Mouse (Mus musculus) bone marrow, adult 2 months (tissue): ENCODE data around the gene Car12. TPM values are rescaled to one million over a fixed set of nuclear protein-coding genes. Genes with fewer than 3 reads are reported as not detected.
A peak's percentile ranks its signal among the peaks of the same experiment; 100 is the strongest.
"Not testable (repeated sequence)": the region's sequence is repeated elsewhere in the genome, so short reads cannot be mapped to it uniquely, and the experiment has no call there.

Experiments
- H3K27ac ChIP-seq: fragments of 200-500 bp; 2 replicates; pipeline ENCODE4 v1.5.1; 2012; ENCODE audit warnings: low read depth, mild to moderate bottlenecking, control low read depth, inconsistent platforms, low read length; ENCODE audit not compliant: control insufficient read depth, poor library complexity, insufficient read depth
- H3K4me1 ChIP-seq: fragments of 200-500 bp; 2 replicates; pipeline ENCODE4 v1.6.1; 2011; ENCODE audit warnings: low read length; ENCODE audit not compliant: control insufficient read depth, insufficient read depth
- H3K4me3 ChIP-seq: fragments of 200-500 bp; replicated peaks from 2 replicates; pipeline ENCODE3; 2011; ENCODE audit warnings: mild to moderate bottlenecking, low read depth, low read length, control low read depth; ENCODE audit not compliant: control insufficient read depth
- CTCF ChIP-seq: fragments of 200-500 bp; IDR thresholded peaks from 2 replicates; pipeline ENCODE4 v1.5.1; 2011; ENCODE audit warnings: low read length, control low read depth; ENCODE audit not compliant: control insufficient read depth, insufficient read depth
- POLR2A ChIP-seq: fragments of 200-500 bp; IDR thresholded peaks from 2 replicates; pipeline ENCODE4 v1.6.1; 2011; ENCODE audit warnings: low read depth, mild to moderate bottlenecking, control low read depth, low read length, borderline replicate concordance; ENCODE audit not compliant: control insufficient read depth
- WGBS: fragments of 180-500 bp; shearing (Covaris S2); methylation state at CpG from one replicate; pipeline ENCODE4 v1.1.7; 2018; 5-methylcytosine and 5-hydroxymethylcytosine counted together
- polyA plus RNA-seq: library from polyadenylated mRNA; stranded (reverse); fragments of >200 nt; gene quantifications from 2 replicates; pipeline ENCODE4 v1.2.4, GENCODE M21; 2011; ENCODE audit warnings: low replicate concordance; ENCODE audit not compliant: missing spikeins, insufficient read depth, insufficient read length

Gene Car12
- polyA plus RNA-seq, 1 experiment, result 0.95 TPM

- no peak for TF ChIP-seq CTCF
- no peak for TF ChIP-seq POLR2A
- 76% methylated on average over 6 of the region's 6 CpGs for WGBS
- Histone ChIP-seq H3K27ac (no peak overlapping the region), H3K4me1 (no peaks in the 10 kb centered on the region), H3K4me3 (no peak overlapping the region)
Observed at GRCm38 (mm10) chr9:66752849-66753248, 39.4 kb downstream of the Car12 start.

GRCm38 (mm10) chr9:66760991-66761390 is 47.5 kb downstream of the Car12 start:
- TF ChIP-seq CTCF, result no peak
- WGBS, result 56% methylated on average over 1 of the region's 1 CpGs
- Histone ChIP-seq H3K4me3 (no peak overlapping the region), H3K27ac (no peak overlapping the region), H3K4me1 (no peaks in the 10 kb centered on the region)

GRCm38 (mm10) chr9:66768721-66769120 is 55.2 kb downstream of the Car12 start:
- TF ChIP-seq POLR2A (no peak), CTCF (no peak)
- H3K4me1 ChIP-seq, result no peaks in the 10 kb centered on the region
- H3K4me3 ChIP-seq, result no peak overlapping the region
- no peak overlapping the region for H3K27ac ChIP-seq
- 81% methylated on average over 1 of the region's 1 CpGs for WGBS

- H3K27ac ChIP-seq, result no peak overlapping the region
- no peak overlapping the region for H3K4me3 ChIP-seq
- no peaks in the 10 kb centered on the region for H3K4me1 ChIP-seq
- 63% methylated on average over 3 of the region's 3 CpGs for WGBS
- TF ChIP-seq POLR2A (no peak), CTCF (no peak)
Observed at GRCm38 (mm10) chr9:66769275-66769674, 55.8 kb downstream of the Car12 start.

- Histone ChIP-seq H3K4me1 (no peaks in the 10 kb centered on the region), H3K4me3 (no peak overlapping the region), H3K27ac (no peak overlapping the region)
- TF ChIP-seq POLR2A, result no peak
- TF ChIP-seq CTCF, result no peak
Observed at GRCm38 (mm10) chr9:66770701-66771100, 57.2 kb downstream of the Car12 start.

- 44% methylated on average over 1 of the region's 3 CpGs for WGBS
- H3K4me1 ChIP-seq, H3K4me3 ChIP-seq, H3K27ac ChIP-seq: not testable (repeated sequence)
- peak; percentile 8; the same call in 1 of the 2 replicates for TF ChIP-seq CTCF
Observed at GRCm38 (mm10) chr9:66784552-66784951, 71.1 kb downstream of the Car12 start.

- TF ChIP-seq CTCF (no peak), POLR2A (no peak)
Observed at GRCm38 (mm10) chr9:66787821-66788220, 74.3 kb downstream of the Car12 start.

GRCm38 (mm10) chr9:66794629-66795463 is 81.4 kb downstream of the Car12 start:
- TF ChIP-seq POLR2A, result no peak; the same call in 1 of the 2 replicates
- no peak for TF ChIP-seq CTCF
- peak overlapping the region; percentile 95 for H3K27ac ChIP-seq
- 5% methylated on average over 43 of the region's 43 CpGs for WGBS

More at GRCm38 (mm10) chr9:66787821-66788220, 74.3 kb downstream of the Car12 start:
- Histone ChIP-seq H3K4me3 (no peak overlapping the region), H3K27ac (no peak overlapping the region), H3K4me1 (no peaks in the 10 kb centered on the region; the same call in 1 of the 2 replicates)
- WGBS, result 13% methylated on average over 2 of the region's 2 CpGs

More at GRCm38 (mm10) chr9:66794629-66795463, 81.4 kb downstream of the Car12 start:
- H3K4me3 ChIP-seq, result peak overlapping the region; percentile 95
- no peaks in the 10 kb centered on the region; the same call in 1 of the 2 replicates for H3K4me1 ChIP-seq
